Mouse (Mus musculus) lung, postnatal 36 days (tissue): ENCODE data around the gene Hoxd12.

Experiments
- DNase-seq: peaks from one replicate; pipeline ENCODE4 v3.0.0; 2022; ENCODE audit warnings: mixed read lengths

Gene Hoxd12

DNA sequence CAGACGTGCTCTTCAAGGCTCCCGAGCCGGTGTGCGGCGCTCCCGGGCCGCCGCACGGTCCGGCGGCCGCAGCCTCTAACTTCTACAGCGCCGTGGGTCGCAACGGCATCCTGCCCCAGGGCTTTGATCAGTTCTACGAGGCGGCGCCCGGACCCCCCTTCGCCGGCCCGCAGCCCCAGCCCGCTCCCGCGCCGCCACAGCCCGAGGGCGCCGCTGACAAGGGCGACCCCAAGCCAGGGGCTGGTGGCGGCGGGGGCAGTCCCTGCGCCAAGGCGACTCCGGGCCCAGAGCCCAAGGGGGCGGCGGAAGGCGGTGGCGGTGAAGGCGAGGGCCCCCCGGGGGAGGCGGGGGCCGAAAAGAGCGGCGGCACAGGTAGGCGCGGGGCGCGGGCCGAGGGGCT lies 8.0 kb downstream of the Hoxd12 start:
- DNase-seq, result no peak

GRCm38 (mm10) chr2:74683471-74683951 lies 8.7 kb downstream of the Hoxd12 start:
- no peak for DNase-seq

DNA sequence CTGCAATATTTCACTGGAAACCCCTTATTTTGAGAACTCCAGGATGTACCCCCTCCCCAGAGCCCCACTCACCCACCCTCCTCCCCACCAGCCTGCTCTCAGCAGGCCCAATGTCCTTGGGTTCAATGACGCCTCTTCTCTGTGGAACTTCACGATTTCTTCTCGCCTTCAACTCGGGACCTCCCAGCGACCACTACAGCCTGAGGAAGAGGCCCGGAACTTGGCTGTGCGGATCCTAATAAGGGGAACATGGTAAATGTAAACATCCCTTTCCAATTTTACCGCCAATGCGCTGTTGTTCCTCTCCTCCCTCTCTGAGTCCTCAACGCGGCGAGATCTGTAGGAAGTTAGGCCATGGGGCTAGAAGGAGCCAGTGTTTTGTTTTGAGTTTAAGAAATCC lies 9.3 kb downstream of the Hoxd12 start:
- no peak for DNase-seq

DNA sequence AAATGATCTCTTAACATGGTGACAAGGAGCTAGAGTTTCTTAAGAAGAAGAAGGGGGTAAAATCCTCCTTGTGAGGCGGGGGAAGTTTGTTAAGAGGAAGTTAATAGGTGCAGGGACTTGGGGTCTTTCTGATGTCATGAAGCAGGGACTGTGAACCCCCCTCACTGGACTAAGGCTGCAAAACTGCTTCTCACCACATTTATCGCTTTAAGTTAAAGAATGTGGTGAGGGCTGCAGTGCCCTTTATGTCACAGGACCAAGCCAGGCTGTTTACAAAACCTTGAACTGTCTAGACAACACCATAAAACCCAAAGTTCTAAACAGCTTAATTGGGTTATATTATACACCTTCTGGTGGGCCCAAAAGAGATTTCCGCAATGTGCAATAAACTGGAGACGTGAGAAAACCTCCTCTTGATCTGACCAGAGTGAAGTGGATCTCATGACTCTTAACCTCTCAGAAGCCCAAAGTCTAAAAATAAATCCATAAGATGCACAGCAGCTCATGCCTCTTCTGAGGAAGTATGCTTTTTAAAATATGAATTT lies 10.3 kb downstream of the Hoxd12 start:
- DNase-seq, result no peak

DNA sequence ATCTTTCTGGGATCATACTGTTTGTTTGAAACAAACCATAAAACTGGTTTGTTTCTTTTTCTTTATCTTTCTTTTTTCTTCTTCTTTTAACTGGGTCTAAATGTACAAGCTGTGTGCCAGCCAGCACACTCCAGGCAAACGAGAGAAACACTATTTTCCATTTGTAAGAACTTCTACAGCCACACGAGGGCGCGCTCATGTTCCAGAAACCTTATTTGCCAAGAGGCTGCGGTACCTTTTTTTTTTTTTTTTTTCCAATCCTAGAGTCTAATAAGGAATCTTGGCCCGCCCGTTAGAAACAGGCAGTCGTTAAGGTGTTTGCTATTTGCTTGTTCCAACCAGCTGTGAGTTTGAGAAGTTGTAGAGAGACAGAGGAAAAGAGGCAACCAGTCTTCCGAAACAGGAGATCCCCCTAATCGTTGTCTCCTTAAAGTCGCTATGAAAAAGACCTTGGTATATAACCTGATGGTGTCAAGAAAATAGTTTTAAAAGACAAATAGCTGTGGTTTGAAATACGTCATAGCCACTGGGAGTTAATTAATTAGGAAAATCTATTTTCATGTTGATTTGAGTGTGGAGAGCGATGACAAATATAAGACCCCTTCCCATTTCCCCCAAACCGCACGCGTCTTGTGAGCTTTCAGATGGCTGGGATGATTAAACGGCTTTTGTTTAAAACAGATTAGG lies 11.6 kb downstream of the Hoxd12 start:
- peak; percentile 81 for DNase-seq

DNA sequence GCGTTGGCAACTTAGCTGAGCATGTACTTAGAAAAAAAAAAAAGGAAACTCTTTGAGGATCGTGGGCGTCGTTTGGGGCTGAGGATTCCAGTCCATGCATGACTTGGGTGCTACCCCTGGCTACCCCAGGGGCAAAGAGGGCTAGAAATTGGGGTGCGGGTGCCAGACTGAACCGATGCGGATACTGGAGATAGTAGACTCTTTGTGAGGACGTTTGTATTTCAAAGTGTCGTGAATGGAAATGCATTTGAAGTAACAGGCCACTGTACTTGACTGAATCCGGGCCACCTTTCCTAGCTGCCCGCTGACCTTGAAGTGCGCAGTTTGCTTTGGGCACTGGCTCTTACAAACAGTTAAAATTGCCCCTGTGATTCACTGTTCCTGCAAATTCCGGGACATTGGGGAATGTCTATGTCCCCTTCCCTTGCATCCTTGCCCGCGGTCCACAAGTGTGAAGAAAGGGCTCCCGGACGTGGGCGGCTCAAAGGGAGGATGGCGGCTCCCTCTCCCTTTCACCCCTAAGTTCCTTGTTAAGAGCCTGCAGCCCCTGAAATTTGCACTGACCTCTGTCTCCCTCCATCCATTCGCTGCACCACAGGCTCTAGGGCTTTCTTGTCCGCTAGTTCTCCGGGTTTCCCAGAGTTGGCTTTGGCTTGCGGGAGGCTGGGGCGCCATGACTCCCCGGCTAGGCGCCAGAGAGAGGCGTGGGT lies 12.3 kb downstream of the Hoxd12 start:
- no peak for DNase-seq

GRCm38 (mm10) chr2:74687698-74688555 lies 13.1 kb downstream of the Hoxd12 start:
- no peak for DNase-seq

- no peak for DNase-seq
Observed at GRCm38 (mm10) chr2:74688795-74689573, 14.2 kb downstream of the Hoxd12 start.

GRCm38 (mm10) chr2:74689574-74690337 lies 14.9 kb downstream of the Hoxd12 start:
- DNase-seq, result no peak

GRCm38 (mm10) chr2:74690338-74690716 lies 15.5 kb downstream of the Hoxd12 start:
- DNase-seq, result no peak

DNA sequence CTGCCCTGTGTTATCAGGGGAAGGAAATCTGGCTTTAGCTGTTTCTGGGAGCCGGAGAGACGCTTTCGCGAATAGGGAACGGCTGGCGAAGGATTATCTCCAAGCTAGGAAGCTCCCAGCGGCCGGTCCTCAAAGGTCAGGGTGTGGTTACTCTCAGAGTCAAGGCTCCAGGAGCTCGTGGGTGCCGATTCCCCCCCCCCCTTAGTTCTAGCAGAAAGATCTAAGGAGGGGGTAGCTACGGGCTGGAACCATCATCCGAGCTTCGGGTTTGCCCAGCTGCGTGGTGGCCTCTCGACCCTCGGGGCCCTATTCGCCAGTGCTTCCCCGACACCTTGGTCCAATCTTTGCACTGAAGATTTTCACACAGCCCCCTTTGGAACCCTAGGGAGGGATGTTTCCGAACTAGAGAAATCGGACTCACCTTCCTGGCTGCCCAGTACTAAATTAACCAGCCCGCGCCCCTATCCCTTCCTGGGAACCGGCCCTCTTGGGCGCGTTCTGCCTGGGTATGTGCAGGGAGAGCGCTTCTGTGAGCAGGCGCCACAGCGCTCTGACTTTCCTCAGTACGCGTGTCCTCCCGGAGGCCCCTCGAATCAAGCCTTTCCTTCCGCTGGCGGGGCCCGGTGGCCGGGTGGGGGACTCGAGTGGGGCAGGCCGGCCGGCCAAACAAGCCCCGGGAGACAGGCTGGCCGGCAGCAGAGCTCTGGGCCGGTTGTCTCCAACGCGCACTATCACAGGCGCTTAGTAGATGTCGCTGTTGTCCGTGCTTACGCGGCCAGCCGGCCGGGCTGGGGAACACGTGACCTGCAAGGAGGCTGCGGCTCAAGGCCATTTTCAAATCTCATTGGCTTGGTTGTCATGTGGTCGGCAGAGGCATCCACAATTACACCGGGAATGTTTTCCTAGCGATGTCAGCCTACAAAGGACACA lies 16.5 kb downstream of the Hoxd12 start, which contains the start of gene Hoxd10:
TSS of gene Hoxd10 (plus strand) at position 903 of the 930 bp plus-strand sequence.
- no peak for DNase-seq

- no peak for DNase-seq
Observed at GRCm38 (mm10) chr2:74691995-74692807, 17.4 kb downstream of the Hoxd12 start.

GRCm38 (mm10) chr2:74692808-74693431 lies 18.1 kb downstream of the Hoxd12 start:
- DNase-seq, result no peak

GRCm38 (mm10) chr2:74693432-74693827 lies 18.6 kb downstream of the Hoxd12 start:
- DNase-seq, result no peak

GRCm38 (mm10) chr2:74694066-74694465 lies 19.3 kb downstream of the Hoxd12 start:
- DNase-seq, result no peak

DNA sequence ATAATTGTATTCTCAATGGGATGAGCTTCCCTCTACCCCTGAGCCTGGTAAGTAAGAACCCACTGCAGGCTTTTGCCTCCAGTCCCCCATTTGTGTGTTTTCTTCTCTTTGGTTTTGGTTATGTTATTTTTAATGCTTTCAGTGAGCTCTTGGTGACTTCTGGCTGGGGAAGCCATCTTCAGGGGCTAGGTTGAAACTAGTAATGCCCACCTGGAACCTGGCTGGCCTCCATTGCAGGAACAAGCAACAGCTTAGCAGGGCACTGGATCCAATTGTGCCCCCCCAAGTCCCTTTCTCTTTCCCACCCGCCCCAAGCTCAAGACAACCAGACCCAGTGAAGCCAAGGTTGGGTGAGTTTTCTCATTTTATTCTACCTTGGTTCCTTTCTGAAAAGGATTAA lies 20.6 kb downstream of the Hoxd12 start:
- DNase-seq, result no peak

DNA sequence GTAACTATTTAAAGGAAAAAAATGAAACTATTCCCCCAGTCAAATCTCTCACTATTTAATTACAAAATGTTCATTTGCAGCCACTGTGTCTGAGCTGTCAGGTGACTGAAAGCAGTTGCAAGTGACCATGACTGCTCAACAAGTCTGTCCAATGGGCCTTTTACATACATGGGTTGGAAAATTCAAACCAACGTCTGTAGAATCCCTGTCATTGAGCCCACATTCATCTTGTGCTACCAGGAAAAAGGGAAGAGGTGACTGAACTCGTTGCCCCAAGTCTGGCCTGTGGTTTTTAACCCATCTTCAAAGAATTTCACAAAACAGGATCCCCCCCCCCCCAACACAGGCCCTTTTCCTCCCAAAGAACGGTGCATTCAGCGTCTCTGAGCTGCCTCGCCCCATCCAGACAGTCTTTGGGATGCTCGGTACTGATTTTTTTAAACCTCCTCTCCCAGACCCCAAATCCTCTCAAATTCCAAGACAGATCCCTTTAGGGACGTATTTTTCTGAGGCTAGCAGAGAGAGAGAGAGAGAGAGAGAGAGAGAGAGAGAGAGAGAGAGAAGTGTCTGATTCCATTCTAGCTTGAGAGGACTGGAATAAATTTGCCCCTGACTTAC lies 21.1 kb downstream of the Hoxd12 start:
- no peak for DNase-seq
